Mouse (Mus musculus): ENCODE measurements around the gene Tnrc18. TPM values are rescaled to one million over a fixed set of nuclear protein-coding genes. Genes with fewer than 3 reads are reported as not detected.

Tnrc18 gene
- polyA plus RNA-seq, 1 experiment: not detected

DNA sequence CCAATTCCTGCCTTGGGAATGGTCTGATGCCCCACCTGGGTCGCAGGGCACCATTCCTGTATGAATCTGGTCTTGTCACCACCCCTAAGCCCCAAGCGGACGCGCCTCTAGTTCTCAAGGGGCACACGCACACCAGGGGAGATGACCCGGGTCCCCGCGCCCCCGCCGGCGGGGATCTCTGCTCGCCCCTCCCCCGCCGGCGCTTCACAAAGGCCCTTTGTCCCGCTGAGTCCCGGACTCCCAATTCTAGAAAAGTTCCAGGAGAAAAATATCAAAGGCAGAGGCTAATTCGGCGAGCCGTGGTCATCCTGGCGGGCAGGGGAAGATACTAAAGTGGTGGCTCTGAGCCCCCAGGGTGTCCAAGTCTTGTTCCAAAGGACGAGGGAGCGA is 3.7 kb downstream of the Tnrc18 start:
- 1% methylated on average over 23 of the region's 23 CpGs for WGBS
- Histone ChIP-seq H3K4me1 (ENCODE audit: control insufficient read depth, insufficient read depth, low read length) (peaks cover 27% of the 10 kb centered on the region), H3K27ac (ENCODE audit: insufficient read depth, low read depth, low read length) (peak overlapping the region; percentile 78), H3K4me3 (ENCODE audit: insufficient read depth, low read depth, low read length) (peak overlapping the region; percentile 74)
- TF ChIP-seq CTCF (IDR thresholded peaks at IDR 0.05; ENCODE audit: insufficient read depth, low read depth, low read length) (no peak), POLR2A (IDR thresholded peaks at IDR 0.05; ENCODE audit: insufficient read depth, low read depth, low read length) (no peak)

DNA sequence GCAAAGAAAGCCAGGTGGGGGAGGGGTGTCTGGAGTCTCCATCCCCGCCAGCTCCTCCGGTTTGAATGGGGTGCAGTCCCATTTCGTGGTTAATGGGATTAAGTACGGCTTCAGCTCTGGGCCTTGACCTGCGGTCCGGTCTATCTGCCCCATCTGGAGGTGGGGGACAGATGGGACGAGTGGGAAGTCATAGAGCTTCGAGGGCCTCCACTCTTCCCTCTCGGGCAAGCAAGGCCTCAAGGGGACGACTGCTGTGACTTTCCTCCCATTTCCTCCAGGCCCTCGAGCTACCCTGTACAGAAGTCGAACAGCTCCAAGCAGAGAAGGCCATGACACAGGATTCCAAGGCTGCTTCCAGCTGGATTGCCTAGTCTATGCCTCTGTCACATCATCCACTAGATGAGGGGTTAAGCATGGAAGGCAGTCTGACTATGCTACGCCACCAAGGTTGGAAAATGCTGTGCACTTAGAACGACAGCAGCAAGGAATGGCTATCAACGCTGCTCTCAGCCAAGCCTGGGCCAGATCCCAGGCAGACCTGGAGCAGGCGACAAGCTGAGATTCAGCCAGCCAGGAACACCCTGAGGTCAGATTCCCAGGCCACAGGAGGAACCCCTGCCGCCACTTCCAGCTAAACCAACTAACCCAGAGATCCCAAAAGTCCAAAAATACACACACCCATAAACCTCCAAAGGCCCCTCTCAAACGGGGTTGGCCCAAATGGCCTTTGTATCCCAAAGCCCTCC is 4.3 kb downstream of the Tnrc18 start:
- H3K4me1 ChIP-seq (ENCODE audit: control insufficient read depth, insufficient read depth, low read length): peaks cover 27% of the 10 kb centered on the region
- TF ChIP-seq POLR2A (IDR thresholded peaks at IDR 0.05; ENCODE audit: insufficient read depth, low read depth, low read length) (no peak), CTCF (IDR thresholded peaks at IDR 0.05; ENCODE audit: insufficient read depth, low read depth, low read length) (no peak)
- peak overlapping the region; percentile 78 for H3K27ac ChIP-seq (ENCODE audit: insufficient read depth, low read depth, low read length)
- H3K4me3 ChIP-seq (ENCODE audit: insufficient read depth, low read depth, low read length): peak overlapping the region; percentile 74
- 5% methylated on average over 18 of the region's 18 CpGs for WGBS

DNA sequence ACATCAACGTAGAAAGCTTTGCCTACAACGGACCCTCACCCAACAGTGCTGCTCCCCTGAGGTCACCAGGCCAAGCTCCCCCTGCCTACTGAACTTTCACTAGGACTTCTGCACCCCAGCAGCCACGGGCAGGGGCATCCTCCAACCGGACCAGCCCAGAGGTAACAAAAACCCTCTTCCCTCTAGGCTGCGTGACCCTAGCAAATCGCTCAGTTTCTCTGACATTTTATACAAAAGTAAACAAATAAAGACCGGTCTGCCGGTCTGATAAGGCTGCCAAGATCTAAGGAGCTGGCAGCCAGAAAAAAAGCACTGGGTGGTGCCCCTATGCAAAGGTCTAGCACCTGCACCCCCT is 4.9 kb downstream of the Tnrc18 start:
- Histone ChIP-seq H3K4me3 (ENCODE audit: insufficient read depth, low read depth, low read length) (peak overlapping the region; percentile 74), H3K4me1 (ENCODE audit: control insufficient read depth, insufficient read depth, low read length) (peaks cover 31% of the 10 kb centered on the region), H3K27ac (ENCODE audit: insufficient read depth, low read depth, low read length) (peak overlapping the region; percentile 78; the same call in 1 of the 2 replicates)
- WGBS: 16% methylated on average over 8 of the region's 8 CpGs
- no peak for TF ChIP-seq CTCF (IDR thresholded peaks at IDR 0.05; ENCODE audit: insufficient read depth, low read depth, low read length)
- no peak for TF ChIP-seq POLR2A (IDR thresholded peaks at IDR 0.05; ENCODE audit: insufficient read depth, low read depth, low read length)

DNA sequence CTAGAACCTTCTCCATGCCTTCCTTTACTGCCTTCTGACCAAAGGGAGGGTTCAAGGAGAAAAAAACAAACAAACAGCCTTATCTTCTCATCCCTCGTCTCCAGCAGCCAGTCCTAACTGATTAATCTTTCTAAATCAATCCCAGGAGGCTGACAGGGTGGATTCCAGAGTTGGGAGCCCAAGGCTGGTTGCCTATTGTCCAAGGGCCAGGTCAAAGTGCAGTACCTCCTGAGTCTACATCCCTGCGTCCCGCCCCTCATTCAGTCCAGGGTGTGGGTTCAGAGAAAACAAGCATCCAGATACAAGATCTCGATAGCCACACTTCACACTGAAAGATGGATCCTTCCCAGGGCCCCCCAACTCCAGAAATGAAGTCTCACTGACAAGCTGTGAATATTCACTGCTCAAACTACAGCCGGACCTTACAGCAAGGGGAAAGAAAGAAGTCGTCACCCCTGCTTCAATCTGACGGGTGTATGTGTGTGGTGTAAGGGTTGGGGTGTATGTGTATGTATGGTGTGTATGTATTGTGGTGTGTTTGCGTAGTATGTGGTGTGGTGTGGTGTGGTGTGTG is 5.5 kb downstream of the Tnrc18 start:
- H3K4me3 ChIP-seq (ENCODE audit: insufficient read depth, low read depth, low read length): no peak overlapping the region
- 34% methylated on average over 8 of the region's 8 CpGs for WGBS
- peaks cover 31% of the 10 kb centered on the region for H3K4me1 ChIP-seq (ENCODE audit: control insufficient read depth, insufficient read depth, low read length)
- H3K27ac ChIP-seq (ENCODE audit: insufficient read depth, low read depth, low read length): peak overlapping the region; percentile 28; the same call in 1 of the 2 replicates
- no peak for TF ChIP-seq CTCF (IDR thresholded peaks at IDR 0.05; ENCODE audit: insufficient read depth, low read depth, low read length)
- TF ChIP-seq POLR2A (IDR thresholded peaks at IDR 0.05; ENCODE audit: insufficient read depth, low read depth, low read length): no peak

DNA sequence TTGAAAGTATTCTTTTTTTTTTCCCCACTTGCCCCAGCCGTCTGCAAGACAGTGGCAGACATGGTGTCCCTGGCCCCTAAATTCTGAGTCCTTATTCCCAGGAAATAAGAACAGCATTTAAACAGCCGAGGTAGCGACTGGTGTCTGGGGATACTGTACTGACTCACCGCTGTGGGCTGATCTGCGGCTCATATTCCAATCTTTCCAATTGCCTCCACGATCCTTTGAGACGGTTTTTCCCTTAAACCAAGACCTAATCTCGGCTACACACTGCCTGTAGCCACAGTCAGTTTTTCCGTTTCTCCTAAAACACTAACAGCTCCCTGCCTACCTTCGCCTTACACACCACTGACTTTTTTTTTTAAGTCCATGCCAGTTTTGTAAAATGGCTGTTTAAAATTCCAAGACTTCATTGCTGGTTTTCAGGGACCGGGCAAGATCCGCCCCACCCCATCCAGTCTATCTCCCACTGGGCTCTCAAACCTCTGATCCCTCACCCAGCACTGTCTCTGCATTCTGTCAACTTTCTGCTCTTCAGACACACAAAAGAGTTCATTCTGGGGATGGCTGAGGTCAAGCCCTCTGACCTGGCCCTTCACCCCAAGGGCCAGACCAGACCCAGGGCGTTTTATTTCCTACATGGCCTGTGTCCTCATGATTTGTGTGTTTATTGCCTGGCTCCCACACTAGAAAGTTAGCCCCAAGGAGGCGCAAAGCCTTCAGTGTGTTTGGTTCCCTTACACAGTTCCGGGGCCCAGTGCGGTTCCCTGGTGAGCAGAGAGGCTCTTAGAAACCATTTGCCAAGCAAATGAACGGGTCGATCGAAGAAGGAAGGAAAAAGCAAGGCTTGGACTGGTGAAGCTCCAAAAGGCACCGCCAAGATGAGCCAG is 6.5 kb downstream of the Tnrc18 start:
- peak overlapping the region; percentile 1; the same call in 1 of the 2 replicates for H3K4me3 ChIP-seq (ENCODE audit: insufficient read depth, low read depth, low read length)
- no peak overlapping the region for H3K27ac ChIP-seq (ENCODE audit: insufficient read depth, low read depth, low read length)
- TF ChIP-seq CTCF (IDR thresholded peaks at IDR 0.05; ENCODE audit: insufficient read depth, low read depth, low read length): no peak
- TF ChIP-seq POLR2A (IDR thresholded peaks at IDR 0.05; ENCODE audit: insufficient read depth, low read depth, low read length): no peak
- H3K4me1 ChIP-seq (ENCODE audit: control insufficient read depth, insufficient read depth, low read length): peaks cover 31% of the 10 kb centered on the region
- 17% methylated on average over 20 of the region's 20 CpGs for WGBS

DNA sequence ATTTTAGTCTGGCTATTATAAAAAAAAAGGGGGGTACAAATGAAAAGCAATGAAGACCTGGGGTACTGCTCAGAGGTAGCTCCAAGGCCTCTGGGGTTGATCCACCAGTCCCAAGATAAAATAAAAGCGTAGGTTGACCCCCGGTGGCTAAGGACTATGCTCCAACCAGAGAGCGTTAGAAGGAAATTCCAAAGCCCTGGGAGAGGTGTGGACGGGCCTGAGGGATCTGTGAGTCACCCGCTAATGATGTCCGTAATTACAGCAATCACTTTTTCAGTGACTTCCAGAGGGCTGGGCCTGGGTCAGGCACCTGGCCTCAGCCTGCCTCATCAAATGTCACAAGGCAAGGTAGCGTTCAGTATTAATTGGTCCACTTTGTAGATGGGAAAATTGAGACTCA is 9.8 kb downstream of the Tnrc18 start:
- H3K4me3 ChIP-seq (ENCODE audit: insufficient read depth, low read depth, low read length): no peak overlapping the region
- H3K4me1 ChIP-seq (ENCODE audit: control insufficient read depth, insufficient read depth, low read length): peaks cover 31% of the 10 kb centered on the region
- WGBS: 67% methylated on average over 7 of the region's 7 CpGs
- TF ChIP-seq CTCF (IDR thresholded peaks at IDR 0.05; ENCODE audit: insufficient read depth, low read depth, low read length) (no peak), POLR2A (IDR thresholded peaks at IDR 0.05; ENCODE audit: insufficient read depth, low read depth, low read length) (no peak)
- no peak overlapping the region for H3K27ac ChIP-seq (ENCODE audit: insufficient read depth, low read depth, low read length)

DNA sequence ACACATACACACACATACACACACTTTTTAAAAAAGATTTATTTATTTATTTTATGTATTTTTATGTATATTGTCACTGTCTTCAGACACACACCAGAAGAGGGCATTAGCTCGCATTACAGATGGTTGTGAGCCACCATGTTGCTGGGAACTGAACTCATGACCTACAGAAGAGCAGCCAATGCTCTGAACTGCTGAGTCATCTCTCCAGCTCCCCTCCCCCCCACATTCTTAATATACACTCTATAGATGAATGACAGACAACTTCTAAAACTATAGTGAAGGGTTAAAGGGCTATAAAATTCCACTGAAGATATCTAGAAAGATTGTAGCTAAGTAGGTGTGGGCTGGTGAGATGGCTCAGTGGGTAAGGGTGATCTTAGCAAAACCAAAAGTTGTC is 13.7 kb downstream of the Tnrc18 start:
- Histone ChIP-seq H3K27ac (ENCODE audit: insufficient read depth, low read depth, low read length) (no peak overlapping the region), H3K4me3 (ENCODE audit: insufficient read depth, low read depth, low read length) (no peak overlapping the region), H3K4me1 (ENCODE audit: control insufficient read depth, insufficient read depth, low read length) (peaks cover 34% of the 10 kb centered on the region)
- 100% methylated on average over 1 of the region's 1 CpGs for WGBS
- TF ChIP-seq POLR2A (IDR thresholded peaks at IDR 0.05; ENCODE audit: insufficient read depth, low read depth, low read length) (no peak), CTCF (IDR thresholded peaks at IDR 0.05; ENCODE audit: insufficient read depth, low read depth, low read length) (no peak)

DNA sequence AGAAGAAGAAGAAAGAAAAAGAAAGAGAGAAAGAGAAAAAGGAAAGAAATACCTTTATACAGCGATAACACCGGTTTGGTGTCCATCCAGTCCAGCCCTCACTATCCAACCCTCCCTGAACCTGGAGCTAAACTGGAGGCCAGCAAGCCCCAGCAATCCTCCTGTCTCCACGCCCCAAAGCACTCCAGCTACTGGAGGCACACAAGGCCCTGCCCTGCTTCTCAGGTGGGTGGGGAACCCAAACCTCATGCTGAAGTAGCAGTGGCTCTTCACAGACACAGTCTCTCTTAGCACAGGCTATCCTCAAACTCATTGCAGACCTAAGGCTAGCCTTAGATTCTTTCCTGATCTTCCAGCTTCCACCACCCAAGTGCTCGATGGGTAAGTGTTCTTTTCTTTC is 14.6 kb downstream of the Tnrc18 start:
- WGBS: 67% methylated on average over 4 of the region's 4 CpGs
- no peak overlapping the region for H3K27ac ChIP-seq (ENCODE audit: insufficient read depth, low read depth, low read length)
- TF ChIP-seq POLR2A (IDR thresholded peaks at IDR 0.05; ENCODE audit: insufficient read depth, low read depth, low read length) (no peak), CTCF (IDR thresholded peaks at IDR 0.05; ENCODE audit: insufficient read depth, low read depth, low read length) (no peak)
- peaks cover 39% of the 10 kb centered on the region for H3K4me1 ChIP-seq (ENCODE audit: control insufficient read depth, insufficient read depth, low read length)
- no peak overlapping the region for H3K4me3 ChIP-seq (ENCODE audit: insufficient read depth, low read depth, low read length)

DNA sequence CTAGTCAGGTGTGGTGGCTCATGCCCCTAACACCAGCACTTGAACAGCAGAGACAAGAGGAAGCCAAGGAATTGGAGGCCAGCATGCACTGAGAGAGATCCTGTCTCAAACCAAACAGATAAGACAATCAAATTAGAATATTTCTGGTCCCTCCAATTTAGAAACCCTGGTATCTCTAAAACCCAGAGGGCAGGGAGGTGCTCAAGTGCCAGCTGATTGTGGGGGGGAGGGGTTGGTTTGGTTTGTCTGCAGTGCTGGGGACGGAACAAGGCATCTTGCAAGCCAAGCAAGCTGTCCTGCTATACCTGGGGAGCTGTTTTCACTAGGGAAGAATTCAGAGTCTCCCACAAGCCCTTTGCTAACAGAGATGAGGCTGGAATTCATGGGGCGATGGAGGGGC is 15.5 kb downstream of the Tnrc18 start:
- peaks cover 40% of the 10 kb centered on the region for H3K4me1 ChIP-seq (ENCODE audit: control insufficient read depth, insufficient read depth, low read length)

More for the DNA sequence above, 15.5 kb downstream of the Tnrc18 start:
- TF ChIP-seq CTCF (IDR thresholded peaks at IDR 0.05; ENCODE audit: insufficient read depth, low read depth, low read length) (no peak), POLR2A (IDR thresholded peaks at IDR 0.05; ENCODE audit: insufficient read depth, low read depth, low read length) (no peak)
- H3K27ac ChIP-seq (ENCODE audit: insufficient read depth, low read depth, low read length): no peak overlapping the region
- H3K4me3 ChIP-seq (ENCODE audit: insufficient read depth, low read depth, low read length): no peak overlapping the region
- 63% methylated on average over 2 of the region's 2 CpGs for WGBS
